Mouse (Mus musculus): Measurements from ENCODE around the gene Hoxa4. TPM values are rescaled to one million over a fixed set of nuclear protein-coding genes. Genes with fewer than 3 reads are reported as not detected.
A peak's percentile ranks its signal among the peaks of the same experiment; 100 is the strongest.

Hoxa4 gene
- polyA plus RNA-seq (2015; fragmentation: Nextera tagmentation; extraction: Ambion mirVana) = 5.6 and 8.8 TPM in 2 replicates

DNA sequence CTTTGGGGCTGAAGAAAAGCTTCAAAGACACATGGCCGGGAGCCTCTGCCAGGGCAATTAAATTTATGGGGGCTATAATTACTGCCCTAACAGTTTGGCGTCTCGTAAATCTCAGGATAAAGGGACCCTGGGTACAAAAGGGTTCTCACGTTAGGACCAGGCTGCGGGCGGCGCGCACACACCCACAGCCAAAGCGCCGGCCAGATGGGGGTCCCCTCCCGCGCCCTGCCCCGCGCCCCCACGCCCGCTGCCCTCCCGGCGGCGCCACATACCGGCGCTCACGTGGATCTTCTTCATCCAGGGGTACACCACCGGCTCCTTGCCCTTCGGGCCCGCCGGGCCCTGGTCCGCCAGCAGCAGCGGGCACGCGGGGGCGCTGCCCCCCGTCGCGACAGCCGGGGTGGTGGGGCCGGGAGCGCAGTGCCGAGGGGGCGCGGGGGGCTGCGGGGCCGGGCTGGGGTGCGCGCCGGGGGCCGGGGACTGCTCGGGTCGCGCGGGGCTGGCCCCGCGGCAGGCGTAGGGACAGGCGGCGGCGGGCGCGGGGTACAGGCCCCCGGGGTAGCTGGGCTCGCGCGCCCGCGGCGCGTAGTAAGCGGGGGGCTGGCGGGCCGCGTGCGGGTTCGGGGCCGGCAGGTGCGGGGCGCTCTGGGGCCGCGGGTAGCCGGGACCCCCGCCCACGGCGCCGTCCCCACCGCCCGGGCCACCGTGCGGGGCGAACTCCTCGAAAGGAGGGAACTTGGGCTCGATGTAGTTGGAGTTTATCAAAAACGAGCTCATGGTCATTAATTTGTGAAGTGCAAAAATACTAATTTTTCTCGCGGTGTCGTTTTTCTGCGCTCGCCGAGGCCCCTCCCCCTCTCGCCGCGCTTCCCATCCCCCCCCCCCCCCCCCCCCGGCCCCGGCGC, at the start of gene Hoxa4:
Hoxa4 (minus strand) TSS at position 848 of the 905 bp plus-strand sequence.
- no peaks in the 10 kb centered on the region; the same call in 1 of the 2 replicates for H3K4me1 ChIP-seq (ENCODE audit: control insufficient read depth, insufficient read depth, low read depth, low read length)
- under 1% methylated on average over 70 of the region's 102 CpGs for WGBS
- peak within 1 kb of the TSS; percentile 67 for H3K4me2 ChIP-seq (ENCODE audit: low read length)
- ATAC-seq = peak; percentile 49; the same call in 1 of the 2 replicates
- peak within 1 kb of the TSS; percentile 72 for H3K9ac ChIP-seq (ENCODE audit: low read depth, low read length)
- H3K27ac ChIP-seq (ENCODE audit: low read depth, low read length) = peak within 1 kb of the TSS; percentile 92
- H3K36me3 ChIP-seq (ENCODE audit: control insufficient read depth, insufficient read depth, low read length) = no peaks in the 10 kb centered on the region
- H3K9me3 ChIP-seq (ENCODE audit: control insufficient read depth, low read length) = no peaks in the 10 kb centered on the region
- H3K27me3 ChIP-seq (replicated peaks; ENCODE audit: control insufficient read depth, insufficient read depth, low read length) = peaks cover 45% of the 10 kb centered on the region
- peak within 1 kb of the TSS; percentile 52 for H3K4me3 ChIP-seq (ENCODE audit: low read length)

DNA sequence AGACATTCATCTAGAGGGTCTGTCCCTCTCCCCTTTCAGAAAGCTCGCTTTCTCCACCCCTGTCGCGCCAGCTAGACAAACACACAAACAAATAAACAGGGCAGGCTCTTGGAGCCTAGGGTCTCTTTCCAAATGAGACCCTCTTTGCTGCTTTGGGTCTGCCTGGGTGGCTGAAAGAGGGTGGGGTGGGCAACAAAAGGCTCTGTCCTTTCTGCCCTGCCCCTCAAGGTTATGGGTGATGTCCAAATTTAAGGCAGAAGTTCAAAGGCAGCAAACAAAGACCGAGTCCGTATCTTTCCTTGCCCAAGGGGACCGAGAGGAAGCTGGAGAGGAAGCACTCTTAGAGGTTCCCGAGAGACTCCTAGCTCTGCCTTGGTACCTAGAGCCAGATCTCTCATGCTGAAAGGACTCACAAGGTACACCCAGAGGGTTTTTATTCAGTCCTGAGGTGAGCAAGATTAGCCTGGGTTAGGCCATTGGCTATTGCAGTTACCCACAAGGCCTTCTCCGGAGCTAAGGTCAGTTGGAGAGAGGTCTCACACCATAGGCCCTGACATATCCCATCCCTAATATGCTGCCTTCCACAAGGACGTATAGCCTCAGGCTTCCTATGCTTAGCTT, 49.6 kb upstream of the Hoxa4 start:
- no peak overlapping the region for H3K27ac ChIP-seq (ENCODE audit: low read depth, low read length)
- 4% methylated on average over 9 of the region's 9 CpGs for WGBS
- no peaks in the 10 kb centered on the region for H3K36me3 ChIP-seq (ENCODE audit: control insufficient read depth, insufficient read depth, low read length)
- no peak overlapping the region for H3K4me3 ChIP-seq (ENCODE audit: low read length)
- peaks cover 4% of the 10 kb centered on the region; the same call in 1 of the 2 replicates for H3K4me1 ChIP-seq (ENCODE audit: control insufficient read depth, insufficient read depth, low read depth, low read length)
- no peak for ATAC-seq
- no peak overlapping the region for H3K4me2 ChIP-seq (ENCODE audit: low read length)
- peaks cover 84% of the 10 kb centered on the region for H3K27me3 ChIP-seq (replicated peaks; ENCODE audit: control insufficient read depth, insufficient read depth, low read length)
- H3K9ac ChIP-seq (ENCODE audit: low read depth, low read length) = no peak overlapping the region
- H3K9me3 ChIP-seq (ENCODE audit: control insufficient read depth, low read length) = peaks cover 4% of the 10 kb centered on the region; the same call in 1 of the 2 replicates

DNA sequence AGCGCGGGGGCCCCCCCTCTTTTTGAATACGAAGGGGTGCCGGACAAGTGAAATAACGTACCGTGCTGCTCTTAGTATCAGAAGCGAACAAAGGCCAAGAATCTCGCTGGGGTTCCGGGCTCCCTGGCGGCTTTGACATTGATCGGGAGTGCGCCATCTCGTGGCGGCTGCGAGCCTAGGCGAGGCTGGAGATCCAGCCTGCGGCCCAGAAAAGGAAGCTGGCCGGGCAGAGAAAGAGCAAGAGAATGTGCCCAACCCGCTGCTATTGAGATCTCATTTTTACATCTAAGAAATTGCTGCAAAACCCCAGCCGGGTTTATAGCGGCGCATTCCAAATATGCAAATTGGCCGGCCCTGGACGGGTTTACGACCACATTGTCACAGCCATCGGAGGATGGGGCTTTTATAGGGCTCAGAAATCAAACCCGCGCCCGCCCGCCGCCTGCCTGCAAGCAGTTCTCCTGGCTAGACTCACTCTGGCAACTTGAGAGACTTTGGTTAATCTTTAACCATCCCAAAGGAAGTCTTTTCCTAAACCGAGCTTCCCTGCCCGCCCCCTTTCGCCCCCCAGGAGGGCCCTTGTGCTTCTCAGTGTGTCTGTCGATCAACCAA, 48.9 kb upstream of the Hoxa4 start, which contains the start of gene Hoxa10:
Hoxa10 (minus strand) TSS at position 466 of the 612 bp plus-strand sequence.
- Histone ChIP-seq H3K4me3 (ENCODE audit: low read length) (no peak within 1 kb of the TSS; the same call in 1 of the 2 replicates), H3K36me3 (ENCODE audit: control insufficient read depth, insufficient read depth, low read length) (no peaks in the 10 kb centered on the region), H3K9me3 (ENCODE audit: control insufficient read depth, low read length) (peaks cover 2% of the 10 kb centered on the region; the same call in 1 of the 2 replicates), H3K9ac (ENCODE audit: low read depth, low read length) (no peak within 1 kb of the TSS), H3K4me2 (ENCODE audit: low read length) (0 out of 2 replicates have a peak within 1 kb of the TSS, but pooled peaks have one; percentile 6), H3K27me3 (replicated peaks; ENCODE audit: control insufficient read depth, insufficient read depth, low read length) (peaks cover 85% of the 10 kb centered on the region), H3K4me1 (ENCODE audit: control insufficient read depth, insufficient read depth, low read depth, low read length) (peaks cover 4% of the 10 kb centered on the region; the same call in 1 of the 2 replicates), H3K27ac (ENCODE audit: low read depth, low read length) (no peak within 1 kb of the TSS)
- no peak for ATAC-seq
- 1% methylated on average over 35 of the region's 35 CpGs for WGBS

DNA sequence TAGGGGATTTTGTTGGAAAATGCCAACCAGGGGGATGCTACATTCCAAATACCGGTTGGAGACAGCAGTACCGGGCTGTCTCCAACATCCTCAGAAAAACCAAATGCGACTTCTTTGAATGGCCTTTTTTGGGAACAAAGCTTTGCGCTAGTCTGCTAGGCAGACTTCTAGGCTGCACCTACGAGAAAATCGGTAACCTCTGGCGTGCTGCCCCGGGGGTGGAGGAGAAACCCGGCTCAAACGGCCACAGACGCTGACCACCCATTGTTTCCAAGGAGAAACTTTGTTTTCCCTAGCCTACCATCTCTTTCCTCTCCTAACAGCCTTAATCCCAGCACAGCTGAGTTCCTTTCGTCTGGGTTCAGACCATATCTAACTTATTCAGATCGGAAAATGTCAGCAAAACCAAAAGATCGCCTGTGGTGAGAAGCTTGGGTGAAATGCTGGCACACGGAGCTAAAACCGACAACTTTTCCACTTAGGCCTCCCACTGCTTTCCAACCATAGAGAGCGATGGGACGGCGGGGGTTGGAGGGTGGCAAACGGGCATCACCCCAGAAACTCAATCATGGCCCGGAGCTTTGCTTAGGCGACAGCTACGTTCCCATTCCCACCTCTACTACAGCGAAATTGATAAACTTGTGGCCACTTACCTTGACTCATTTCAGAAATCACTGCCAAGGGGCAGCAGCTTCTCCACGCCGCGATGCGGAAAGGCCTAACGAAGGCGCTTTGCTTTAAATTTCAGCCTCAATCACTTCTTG, 48.3 kb upstream of the Hoxa4 start:
- no peak for ATAC-seq
- Histone ChIP-seq H3K9ac (ENCODE audit: low read depth, low read length) (no peak overlapping the region), H3K9me3 (ENCODE audit: control insufficient read depth, low read length) (no peaks in the 10 kb centered on the region), H3K36me3 (ENCODE audit: control insufficient read depth, insufficient read depth, low read length) (no peaks in the 10 kb centered on the region), H3K4me1 (ENCODE audit: control insufficient read depth, insufficient read depth, low read depth, low read length) (peaks cover 4% of the 10 kb centered on the region; the same call in 1 of the 2 replicates), H3K27ac (ENCODE audit: low read depth, low read length) (no peak overlapping the region), H3K4me2 (ENCODE audit: low read length) (0 out of 2 replicates have a peak overlapping the region, but pooled peaks have one; percentile 6), H3K4me3 (ENCODE audit: low read length) (no peak overlapping the region; the same call in 1 of the 2 replicates), H3K27me3 (replicated peaks; ENCODE audit: control insufficient read depth, insufficient read depth, low read length) (peaks cover 86% of the 10 kb centered on the region)
- 2% methylated on average over 30 of the region's 30 CpGs for WGBS

DNA sequence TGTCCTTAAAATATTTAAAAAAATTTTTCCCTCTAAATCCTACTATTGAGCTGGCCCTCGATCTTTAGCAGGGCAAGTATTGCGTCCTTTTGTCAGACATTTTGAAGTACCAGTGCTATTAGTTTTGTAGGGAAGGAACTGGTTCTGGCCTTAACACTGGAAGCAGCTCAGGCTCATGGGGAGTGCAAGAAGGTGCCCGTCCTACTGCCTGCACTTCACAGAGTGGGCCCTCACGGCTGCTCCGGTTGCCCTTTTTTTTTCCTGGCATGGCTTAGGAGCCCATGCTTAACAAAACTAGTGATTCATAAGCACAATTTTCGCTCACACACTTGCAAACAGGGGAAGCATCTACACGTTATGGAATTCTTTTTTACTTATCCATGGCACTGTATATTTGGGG, 47.4 kb upstream of the Hoxa4 start:
- Histone ChIP-seq H3K36me3 (ENCODE audit: control insufficient read depth, insufficient read depth, low read length) (no peaks in the 10 kb centered on the region), H3K4me3 (ENCODE audit: low read length) (no peak overlapping the region), H3K9ac (ENCODE audit: low read depth, low read length) (no peak overlapping the region), H3K9me3 (ENCODE audit: control insufficient read depth, low read length) (no peaks in the 10 kb centered on the region), H3K4me1 (ENCODE audit: control insufficient read depth, insufficient read depth, low read depth, low read length) (peaks cover 4% of the 10 kb centered on the region; the same call in 1 of the 2 replicates), H3K27ac (ENCODE audit: low read depth, low read length) (no peak overlapping the region), H3K4me2 (ENCODE audit: low read length) (no peak overlapping the region), H3K27me3 (replicated peaks; ENCODE audit: control insufficient read depth, insufficient read depth, low read length) (peaks cover 88% of the 10 kb centered on the region)
- WGBS = 3% methylated on average over 7 of the region's 7 CpGs
- no peak for ATAC-seq

DNA sequence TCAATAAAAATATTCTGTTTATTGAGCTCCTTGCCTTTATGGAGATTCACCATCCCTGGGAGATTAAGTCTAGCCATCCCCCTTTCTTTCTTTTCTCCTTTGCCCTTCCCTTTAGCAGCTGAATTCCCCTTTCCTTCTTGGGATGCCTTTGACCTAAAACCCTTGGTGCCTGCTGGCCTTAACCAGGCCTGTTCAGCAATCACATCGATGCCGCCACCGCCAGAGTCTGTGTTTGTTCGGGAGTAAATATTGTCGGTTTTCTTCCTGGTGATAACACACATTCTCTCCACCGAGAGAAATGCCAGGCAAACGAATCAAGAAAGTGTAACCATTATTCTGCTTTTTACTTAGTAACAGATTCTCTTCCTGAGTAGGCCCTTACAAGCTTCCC, 46.6 kb upstream of the Hoxa4 start:
- no peaks in the 10 kb centered on the region for H3K9me3 ChIP-seq (ENCODE audit: control insufficient read depth, low read length)
- no peak overlapping the region for H3K27ac ChIP-seq (ENCODE audit: low read depth, low read length)
- H3K9ac ChIP-seq (ENCODE audit: low read depth, low read length) = no peak overlapping the region
- ATAC-seq = no peak
- H3K27me3 ChIP-seq (replicated peaks; ENCODE audit: control insufficient read depth, insufficient read depth, low read length) = peaks cover 88% of the 10 kb centered on the region
- 4% methylated on average over 7 of the region's 7 CpGs for WGBS
- H3K36me3 ChIP-seq (ENCODE audit: control insufficient read depth, insufficient read depth, low read length) = no peaks in the 10 kb centered on the region
- H3K4me2 ChIP-seq (ENCODE audit: low read length) = no peak overlapping the region
- H3K4me3 ChIP-seq (ENCODE audit: low read length) = no peak overlapping the region
- peaks cover 4% of the 10 kb centered on the region; the same call in 1 of the 2 replicates for H3K4me1 ChIP-seq (ENCODE audit: control insufficient read depth, insufficient read depth, low read depth, low read length)

DNA sequence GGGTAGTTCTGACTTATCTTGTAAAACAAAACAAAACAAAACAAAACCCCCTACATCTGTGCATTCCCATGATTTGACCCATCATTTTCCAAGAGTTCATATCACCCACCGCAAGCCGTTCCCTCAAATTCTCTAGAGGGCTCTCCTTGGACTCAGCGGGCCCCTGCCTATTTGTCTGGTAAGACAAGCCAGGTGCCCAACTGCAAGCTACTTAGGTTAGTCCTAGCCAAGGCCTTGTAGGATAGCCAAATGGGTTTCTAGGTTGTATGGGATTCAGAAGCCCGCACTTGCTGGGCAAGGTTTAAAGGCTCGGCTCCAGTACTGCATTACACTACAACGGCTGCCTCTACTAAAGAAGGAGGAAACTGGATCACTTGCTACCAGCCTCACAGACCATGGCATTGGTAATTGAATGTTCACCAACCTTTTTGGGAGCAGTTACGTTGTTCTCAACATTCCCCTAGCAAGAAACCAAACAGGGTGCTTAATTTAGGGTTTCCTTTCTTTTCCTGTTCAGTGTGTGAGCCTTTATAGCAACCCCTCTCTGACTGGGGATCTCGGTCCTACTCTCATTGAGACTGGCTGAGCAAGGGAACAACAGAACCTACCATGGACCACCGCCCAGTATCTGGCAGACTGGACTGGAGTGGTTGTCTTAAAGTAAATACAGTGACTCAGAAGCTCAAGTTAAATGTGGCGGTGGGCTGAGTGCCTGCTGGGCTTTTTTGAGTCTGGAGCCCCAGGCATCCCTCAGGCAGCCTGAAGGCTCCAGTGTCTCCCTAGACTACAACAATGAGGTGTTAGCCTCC, 46.0 kb upstream of the Hoxa4 start:
- ATAC-seq = no peak
- no peak overlapping the region for H3K4me3 ChIP-seq (ENCODE audit: low read length)
- H3K4me2 ChIP-seq (ENCODE audit: low read length) = no peak overlapping the region
- 7% methylated on average over 10 of the region's 10 CpGs for WGBS
- H3K4me1 ChIP-seq (ENCODE audit: control insufficient read depth, insufficient read depth, low read depth, low read length) = peaks cover 4% of the 10 kb centered on the region; the same call in 1 of the 2 replicates
- no peaks in the 10 kb centered on the region for H3K36me3 ChIP-seq (ENCODE audit: control insufficient read depth, insufficient read depth, low read length)
- no peak overlapping the region for H3K27ac ChIP-seq (ENCODE audit: low read depth, low read length)
- no peak overlapping the region for H3K9ac ChIP-seq (ENCODE audit: low read depth, low read length)
- peaks cover 87% of the 10 kb centered on the region for H3K27me3 ChIP-seq (replicated peaks; ENCODE audit: control insufficient read depth, insufficient read depth, low read length)
- H3K9me3 ChIP-seq (ENCODE audit: control insufficient read depth, low read length) = no peaks in the 10 kb centered on the region

DNA sequence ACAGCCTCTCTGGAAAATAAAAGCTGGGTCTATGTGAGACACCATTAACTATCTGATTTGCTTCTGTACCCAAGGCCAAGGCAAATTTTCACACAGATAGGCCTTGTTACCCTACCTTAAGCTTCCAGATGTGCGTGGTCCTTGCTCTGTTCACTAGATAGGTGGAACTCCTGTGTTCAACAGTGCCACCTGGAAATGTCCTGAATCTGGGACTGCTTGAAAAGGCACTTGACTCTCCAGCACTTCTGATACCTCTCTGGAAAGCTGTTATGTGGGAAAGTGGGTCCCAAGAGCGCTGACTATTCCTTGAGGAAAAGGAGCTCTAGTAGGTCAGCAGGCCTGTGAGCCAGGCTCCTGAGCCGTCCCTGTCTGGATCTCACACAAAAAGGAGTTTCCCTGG, 45.3 kb upstream of the Hoxa4 start:
- Histone ChIP-seq H3K4me1 (ENCODE audit: control insufficient read depth, insufficient read depth, low read depth, low read length) (peaks cover 4% of the 10 kb centered on the region; the same call in 1 of the 2 replicates), H3K27me3 (replicated peaks; ENCODE audit: control insufficient read depth, insufficient read depth, low read length) (peaks cover 87% of the 10 kb centered on the region), H3K4me3 (ENCODE audit: low read length) (no peak overlapping the region), H3K4me2 (ENCODE audit: low read length) (no peak overlapping the region), H3K9me3 (ENCODE audit: control insufficient read depth, low read length) (no peaks in the 10 kb centered on the region), H3K27ac (ENCODE audit: low read depth, low read length) (no peak overlapping the region), H3K9ac (ENCODE audit: low read depth, low read length) (no peak overlapping the region), H3K36me3 (ENCODE audit: control insufficient read depth, insufficient read depth, low read length) (no peaks in the 10 kb centered on the region)
- 8% methylated on average over 3 of the region's 3 CpGs for WGBS
- ATAC-seq = no peak

Measured in hindbrain, embryonic 16.5 days (tissue).